Mouse (Mus musculus) G1E (cell line): ENCODE results near the gene H2-Q6. TPM values are rescaled to one million over a fixed set of nuclear protein-coding genes. Genes with fewer than 3 reads are reported as not detected.
"Not testable (repeated sequence)": the region's sequence is repeated elsewhere in the genome, so short reads cannot be mapped to it uniquely, and the experiment has no call there.

Experiments used
- ATAC-seq: 2 replicates; pipeline ENCODE4 v1.8.0; 2016; ENCODE audit warnings: mild to moderate bottlenecking; ENCODE audit not compliant: insufficient number of reproducible peaks, poor library complexity, low FRiP score, severe bottlenecking; ENCODE audit errors: extremely low read depth
- DNase-seq: peaks from one replicate; pipeline ENCODE4 v3.0.0; 2012; ENCODE audit warnings: low spot score
- H3K27me3 ChIP-seq: 2 replicates; pipeline ENCODE4 v1.6.1; 2012; ENCODE audit warnings: mild to moderate bottlenecking, low read length, inconsistent platforms; ENCODE audit not compliant: insufficient read depth
- H3K36me3 ChIP-seq: replicated peaks from 2 replicates; pipeline ENCODE3; 2012; ENCODE audit warnings: mild to moderate bottlenecking, inconsistent platforms
- H3K4me1 ChIP-seq: 2 replicates; pipeline ENCODE4 v1.6.1; 2012; ENCODE audit warnings: low read depth, low read length, inconsistent platforms, mixed read lengths; ENCODE audit not compliant: insufficient read depth
- H3K4me3 ChIP-seq: 2 replicates; pipeline ENCODE4 v1.5.1; 2012; ENCODE audit warnings: low read depth, mild to moderate bottlenecking, inconsistent platforms, low read length, moderate library complexity, mixed read lengths
- H3K9me3 ChIP-seq: replicated peaks from 2 replicates; pipeline ENCODE4 v1.6.1; 2012; ENCODE audit warnings: inconsistent platforms
- CTCF ChIP-seq: IDR thresholded peaks from 2 replicates; pipeline ENCODE4 v1.5.1; 2012; ENCODE audit warnings: low read depth, low read length, inconsistent platforms, mixed read lengths
- polyA plus RNA-seq: library from polyadenylated mRNA; stranded (reverse); fragments of >175 nt; gene quantifications from 2 replicates; pipeline ENCODE4 v1.2.3, GENCODE M21; 2012
- total RNA-seq, 2 experiments: library from RNA; stranded (forward) in 1 of 2; stranded (reverse) in 1 of 2; fragments of 200-1000 nt in 1 of 2; fragments of >200 nt in 1 of 2; fragmentation: Nextera tagmentation in 1 of 2; gene quantifications; 2 replicates each; pipeline ENCODE4 v1.2.3; 2014 to 2017

H2-Q6 gene
- total and polyA plus RNA-seq, 3 experiments, result 0.07 to 0.33 TPM; not detected in 1

DNA sequence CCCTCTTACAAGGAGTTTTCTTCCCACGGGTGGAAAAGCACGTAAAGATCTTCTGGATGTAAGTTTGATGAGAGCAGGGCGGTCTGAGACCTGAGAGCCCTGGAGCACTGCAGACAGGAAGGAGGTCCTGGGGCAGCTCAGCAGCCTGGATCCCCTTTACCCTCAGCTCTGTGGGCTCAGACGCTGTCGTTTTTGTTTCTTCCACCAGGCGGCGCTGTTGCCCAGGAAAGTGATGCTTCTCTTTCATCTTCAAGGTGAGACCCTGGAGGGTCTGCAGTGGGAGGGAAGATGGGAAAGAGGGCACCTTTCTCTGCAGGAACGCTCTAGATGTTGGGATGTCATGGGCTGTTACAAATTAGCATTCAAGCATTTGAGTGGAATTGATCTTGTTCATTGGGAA is 10.2 kb downstream of the H2-Q6 start:
- peak; percentile 85 for TF ChIP-seq CTCF
- not testable (repeated sequence) for H3K9me3 ChIP-seq, H3K36me3 ChIP-seq, H3K4me3 ChIP-seq, H3K27me3 ChIP-seq, H3K4me1 ChIP-seq, DNase-seq, ATAC-seq

DNA sequence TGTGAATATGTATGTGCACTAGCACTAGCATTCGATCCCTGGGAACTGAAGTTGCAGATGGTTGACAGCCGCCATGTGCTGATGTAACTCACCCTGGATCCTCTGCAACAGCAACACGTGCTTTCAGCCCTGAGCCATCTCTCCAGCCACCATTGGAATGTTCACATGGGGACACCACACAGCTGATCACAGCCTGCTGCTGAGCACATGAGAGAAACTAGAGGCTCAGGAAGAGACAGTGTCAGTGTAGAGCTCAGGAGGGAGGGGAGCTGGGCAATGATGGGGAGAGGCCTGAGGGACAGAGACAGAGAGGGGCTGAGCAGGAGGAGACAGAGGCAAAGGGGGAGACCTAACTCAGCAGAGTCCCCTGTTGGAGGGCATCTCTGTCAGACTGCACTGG is 10.9 kb downstream of the H2-Q6 start:
- ATAC-seq, H3K36me3 ChIP-seq, DNase-seq, H3K4me3 ChIP-seq, H3K9me3 ChIP-seq, H3K4me1 ChIP-seq, H3K27me3 ChIP-seq: not testable (repeated sequence)

DNA sequence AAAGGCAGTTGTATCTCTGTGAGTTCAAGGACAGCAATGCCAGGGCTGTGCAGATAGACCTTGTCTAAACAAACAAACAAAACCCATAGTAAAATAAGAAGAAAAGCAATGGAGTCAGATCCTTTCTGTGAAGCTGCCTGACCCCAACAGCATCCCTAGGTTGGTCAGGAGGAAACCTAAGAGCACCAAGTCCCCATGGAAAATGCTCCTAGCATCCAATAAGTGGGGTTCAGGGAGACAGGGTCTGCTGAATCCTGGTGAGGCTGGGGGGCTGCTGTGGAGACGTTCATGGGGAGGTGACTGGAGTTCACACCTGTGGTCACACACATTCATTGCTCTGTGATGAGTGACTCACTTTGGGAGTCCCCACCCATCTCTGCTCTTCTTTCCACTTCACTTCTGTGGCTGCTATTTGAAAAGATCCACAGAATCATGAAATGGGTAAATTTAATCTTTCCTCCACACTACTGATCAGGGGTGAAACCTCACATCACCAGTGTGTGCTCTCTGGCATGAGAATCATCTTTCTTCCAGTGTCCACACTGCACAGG is 12.8 kb downstream of the H2-Q6 start:
- H3K27me3 ChIP-seq, DNase-seq, H3K4me3 ChIP-seq, H3K36me3 ChIP-seq, H3K4me1 ChIP-seq, H3K9me3 ChIP-seq, ATAC-seq: not testable (repeated sequence)

DNA sequence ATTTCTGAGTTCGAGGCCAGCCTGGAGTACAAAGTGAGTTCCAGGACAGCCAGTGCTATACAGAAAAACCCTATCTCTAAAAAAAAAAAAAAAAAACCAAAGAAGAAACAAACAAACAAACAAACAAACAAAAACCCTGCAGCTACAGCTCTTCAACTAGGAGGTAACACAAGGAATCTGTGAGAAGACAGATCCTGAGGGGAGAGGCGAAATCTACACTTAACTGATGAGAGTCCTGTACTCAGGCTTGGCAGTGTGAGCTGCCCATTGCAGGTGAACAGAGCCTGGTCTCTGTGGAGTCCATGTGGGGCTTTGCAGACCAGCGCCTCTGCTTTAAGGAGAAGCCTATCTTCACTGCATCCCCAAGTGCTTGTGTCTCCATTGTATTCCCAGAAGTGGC is 13.7 kb downstream of the H2-Q6 start:
- DNase-seq, ATAC-seq, H3K27me3 ChIP-seq, H3K4me1 ChIP-seq, H3K9me3 ChIP-seq, H3K4me3 ChIP-seq, H3K36me3 ChIP-seq: not testable (repeated sequence)

DNA sequence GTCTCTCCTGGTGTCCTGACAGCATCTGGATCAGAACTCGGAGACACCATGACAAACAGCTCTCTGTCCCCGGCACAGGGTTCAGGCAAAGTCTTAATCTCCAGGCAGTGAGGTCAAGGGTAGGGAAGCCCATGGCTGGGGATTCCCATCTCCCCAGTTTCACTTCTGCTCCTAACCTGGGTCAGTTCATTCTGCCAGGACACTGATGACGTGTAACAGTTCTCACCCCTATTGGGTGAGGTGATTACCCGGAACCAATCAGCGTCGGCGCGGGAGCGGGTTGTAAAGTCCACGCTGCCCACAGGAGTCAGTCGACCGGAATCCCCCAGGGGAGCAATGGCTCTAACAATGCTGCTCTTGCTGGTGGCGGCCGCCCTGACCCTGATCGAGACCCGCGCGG is 14.2 kb downstream of the H2-Q6 start, which contains the start of gene H2-Q7:
TSS of gene H2-Q7 (plus strand) at position 271 of the 400 bp plus-strand sequence.
- not testable (repeated sequence) for DNase-seq, H3K36me3 ChIP-seq, H3K4me3 ChIP-seq, H3K9me3 ChIP-seq, H3K4me1 ChIP-seq, ATAC-seq, H3K27me3 ChIP-seq

DNA sequence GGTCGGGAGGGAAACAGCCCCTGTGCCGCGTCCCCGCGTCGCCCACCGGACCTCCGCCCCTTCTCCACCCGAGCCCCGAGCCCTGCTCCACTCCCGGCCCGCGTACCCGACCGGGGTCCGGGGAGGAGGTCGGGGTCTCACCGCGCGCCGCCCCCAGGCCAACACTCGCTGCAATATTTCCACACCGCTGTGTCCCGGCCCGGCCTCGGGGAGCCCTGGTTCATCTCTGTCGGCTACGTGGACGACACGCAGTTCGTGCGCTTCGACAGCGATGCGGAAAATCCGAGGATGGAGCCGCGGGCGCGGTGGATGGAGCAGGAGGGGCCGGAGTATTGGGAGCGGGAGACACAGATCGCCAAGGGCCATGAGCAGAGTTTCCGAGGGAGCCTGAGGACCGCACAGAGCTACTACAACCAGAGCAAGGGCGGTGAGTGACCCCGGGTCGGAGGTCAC is 14.7 kb downstream of the H2-Q6 start:
- ATAC-seq, H3K4me3 ChIP-seq, H3K27me3 ChIP-seq, H3K9me3 ChIP-seq, H3K36me3 ChIP-seq, DNase-seq, H3K4me1 ChIP-seq: not testable (repeated sequence)

DNA sequence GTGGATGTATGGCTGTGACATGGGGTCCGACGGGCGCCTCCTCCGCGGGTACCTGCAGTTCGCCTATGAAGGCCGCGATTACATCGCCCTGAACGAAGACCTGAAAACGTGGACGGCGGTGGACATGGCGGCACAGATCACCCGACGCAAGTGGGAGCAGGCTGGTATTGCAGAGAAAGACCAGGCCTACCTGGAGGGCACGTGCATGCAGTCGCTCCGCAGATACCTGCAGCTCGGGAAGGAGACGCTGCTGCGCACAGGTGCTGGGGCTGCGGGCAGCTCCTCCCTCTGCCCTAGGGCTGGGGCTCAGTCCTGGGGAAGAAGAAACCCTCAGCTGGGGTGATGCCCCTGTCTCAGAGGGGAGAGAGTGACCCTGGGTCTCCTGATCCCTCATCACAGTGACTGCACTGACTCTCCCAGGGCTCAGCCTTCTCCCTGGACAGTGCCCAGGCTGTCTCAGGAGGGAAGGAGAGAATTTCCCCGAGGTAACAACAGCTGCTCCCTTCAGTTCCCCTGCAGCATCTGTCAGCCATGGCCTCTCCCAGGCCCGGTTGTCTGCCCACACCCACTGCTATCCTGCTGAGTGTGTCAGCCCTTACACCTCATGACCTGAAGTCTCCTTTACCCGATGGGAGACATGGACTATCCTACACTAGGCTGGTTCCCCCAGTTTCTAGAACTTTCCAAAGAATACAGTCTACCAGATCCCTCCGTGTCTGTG is 15.4 kb downstream of the H2-Q6 start:
- not testable (repeated sequence) for H3K36me3 ChIP-seq, H3K27me3 ChIP-seq, ATAC-seq, H3K4me1 ChIP-seq, H3K9me3 ChIP-seq, DNase-seq, H3K4me3 ChIP-seq

DNA sequence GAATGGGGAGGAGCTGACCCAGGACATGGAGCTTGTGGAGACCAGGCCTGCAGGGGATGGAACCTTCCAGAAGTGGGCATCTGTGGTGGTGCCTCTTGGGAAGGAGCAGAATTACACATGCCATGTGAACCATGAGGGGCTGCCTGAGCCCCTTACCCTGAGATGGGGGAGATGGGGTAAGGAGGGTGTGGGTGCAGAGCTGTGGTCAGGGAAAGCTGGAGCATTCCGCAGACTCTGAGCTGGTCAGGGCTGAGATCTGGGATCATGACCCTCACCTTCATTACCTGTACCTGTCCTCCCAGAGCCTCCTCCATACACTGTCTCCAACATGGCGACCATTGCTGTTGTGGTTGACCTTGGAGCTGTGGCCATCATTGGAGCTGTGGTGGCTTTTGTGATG is 17.7 kb downstream of the H2-Q6 start:
- H3K4me1 ChIP-seq, H3K9me3 ChIP-seq, H3K27me3 ChIP-seq, ATAC-seq, H3K36me3 ChIP-seq, DNase-seq, H3K4me3 ChIP-seq: not testable (repeated sequence)

DNA sequence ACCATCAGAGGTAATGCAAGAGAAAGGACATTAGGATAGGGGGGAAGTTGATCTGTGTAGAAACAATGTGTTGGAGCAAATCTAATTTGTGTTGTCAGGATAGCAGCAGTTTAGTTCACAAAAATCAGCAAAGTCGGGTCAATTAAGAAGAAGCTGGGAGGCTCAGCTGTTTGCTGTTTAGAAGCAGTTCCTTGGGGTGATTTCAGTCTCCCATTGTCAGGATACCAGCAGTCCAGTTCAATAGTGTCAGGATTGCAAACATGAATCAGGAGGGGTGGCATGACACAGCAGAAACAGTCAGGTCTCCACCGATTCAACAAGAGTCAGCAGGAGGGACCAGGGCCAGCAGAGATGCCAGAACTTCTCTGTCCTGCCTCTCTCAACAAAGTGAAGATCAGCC is 19.9 kb downstream of the H2-Q6 start:
- not testable (repeated sequence) for H3K4me1 ChIP-seq, H3K9me3 ChIP-seq, H3K4me3 ChIP-seq, ATAC-seq, DNase-seq, H3K27me3 ChIP-seq, H3K36me3 ChIP-seq

DNA sequence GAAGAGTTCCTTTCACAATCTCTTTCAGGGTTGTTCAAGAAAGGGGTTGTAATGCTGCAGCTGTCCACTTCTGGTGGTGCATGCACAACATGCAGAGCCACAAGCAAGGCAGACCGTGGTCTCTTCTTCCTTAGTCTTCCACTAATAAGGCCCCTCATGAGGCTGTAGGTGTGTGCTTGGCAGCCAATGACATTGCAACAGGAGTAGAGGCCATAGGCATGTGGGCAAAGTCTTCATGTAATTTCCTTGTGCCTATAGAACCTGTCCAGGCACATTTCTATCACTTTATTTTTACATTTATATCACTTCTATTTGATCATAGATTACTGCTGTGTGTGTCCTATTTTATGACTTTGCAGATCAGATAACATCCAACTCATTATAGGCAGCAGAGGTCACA is 33.6 kb downstream of the H2-Q6 start:
- H3K4me3 ChIP-seq, H3K36me3 ChIP-seq: not testable (repeated sequence)

DNA sequence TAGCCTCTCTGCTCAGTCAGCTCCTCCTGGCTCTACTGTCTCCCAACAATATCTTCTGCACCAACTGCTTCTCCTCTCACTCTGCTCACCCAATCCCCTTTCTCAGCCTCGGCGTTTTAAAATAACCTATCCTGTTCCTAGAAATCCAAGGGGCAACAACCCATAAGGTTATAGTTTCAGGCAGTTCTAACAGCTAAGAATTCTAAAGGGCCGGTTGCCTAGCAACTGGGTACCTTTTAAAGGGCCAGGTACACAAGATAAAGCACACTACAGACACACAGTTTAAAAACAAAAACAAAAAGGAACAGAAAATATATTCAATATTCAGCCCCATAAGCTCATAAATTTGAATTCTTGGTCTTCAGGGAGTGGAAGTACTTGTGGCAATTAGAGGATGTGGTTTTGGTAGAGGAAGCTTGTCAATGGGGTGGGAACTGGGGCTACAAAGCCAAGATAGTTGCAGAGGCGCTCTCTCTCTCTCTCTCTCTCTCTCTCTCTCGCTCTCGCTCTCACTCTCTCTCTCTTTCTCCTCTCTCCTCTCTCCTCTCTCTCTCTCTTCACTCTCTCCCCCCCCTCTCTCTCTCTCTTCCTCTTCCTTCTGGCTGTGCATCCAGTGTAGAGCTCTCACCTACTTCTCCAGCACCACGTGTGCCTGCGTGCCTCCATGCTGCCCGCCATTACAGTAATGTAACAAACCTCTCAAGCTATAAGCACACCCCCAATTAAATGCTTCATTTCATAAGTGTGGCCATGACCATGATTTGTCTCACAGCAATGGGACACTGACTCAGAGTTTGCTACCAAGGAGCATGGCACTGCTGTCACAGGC is 36.1 kb downstream of the H2-Q6 start:
- not testable (repeated sequence) for H3K4me3 ChIP-seq, ATAC-seq

More for the DNA sequence above, 33.6 kb downstream of the H2-Q6 start:
- H3K27me3 ChIP-seq, DNase-seq, ATAC-seq, H3K9me3 ChIP-seq, H3K4me1 ChIP-seq: not testable (repeated sequence)

More for the DNA sequence above, 36.1 kb downstream of the H2-Q6 start:
- not testable (repeated sequence) for H3K36me3 ChIP-seq, H3K27me3 ChIP-seq, DNase-seq, H3K9me3 ChIP-seq, H3K4me1 ChIP-seq
